Mouse (Mus musculus) liver, embryonic 13.5 days (tissue): ENCODE results near the gene Stk16. TPM values are rescaled to one million over a fixed set of nuclear protein-coding genes. Genes with fewer than 3 reads are reported as not detected.
A peak's percentile ranks its signal among the peaks of the same experiment; 100 is the strongest.

ENCODE experiments used
- ATAC-seq: fragments of 200-750 bp; cut with Nextera tagmentation; 2 replicates; pipeline ENCODE4 v1.8.0; 2017; ENCODE audit warnings: low read depth, mild to moderate bottlenecking, moderate number of reproducible peaks, moderate library complexity
- DNase-seq: peaks from one replicate; pipeline ENCODE4 v3.0.0; 2022
- H3K27ac ChIP-seq: fragments of 300-500 bp; sonication (generic); 2 replicates; pipeline ENCODE4 v1.5.1; 2015; ENCODE audit warnings: moderate library complexity, mild to moderate bottlenecking, inconsistent platforms
- H3K27me3 ChIP-seq: fragments of 300-500 bp; sonication (generic); 2 replicates; pipeline ENCODE4 v1.6.1; 2015; ENCODE audit warnings: mild to moderate bottlenecking, inconsistent platforms
- H3K36me3 ChIP-seq: fragments of 300-500 bp; sonication (generic); 2 replicates; pipeline ENCODE4 v1.6.1; 2015; ENCODE audit warnings: mild to moderate bottlenecking, inconsistent platforms
- H3K4me1 ChIP-seq: fragments of 300-500 bp; sonication (generic); replicated peaks from 2 replicates; pipeline ENCODE4 v1.6.1; 2015; ENCODE audit warnings: inconsistent platforms
- H3K4me2 ChIP-seq: fragments of 300-500 bp; sonication (generic); 2 replicates; pipeline ENCODE4 v1.6.1; 2015; ENCODE audit warnings: inconsistent platforms, mild to moderate bottlenecking, moderate library complexity
- H3K4me3 ChIP-seq: fragments of 300-500 bp; sonication (generic); replicated peaks from 2 replicates; pipeline ENCODE4 v1.5.1; 2015; ENCODE audit warnings: mild to moderate bottlenecking, inconsistent platforms
- H3K9ac ChIP-seq: fragments of 300-500 bp; sonication (generic); 2 replicates; pipeline ENCODE4 v1.6.1; 2015; ENCODE audit warnings: mild to moderate bottlenecking, inconsistent platforms
- H3K9me3 ChIP-seq: fragments of 300-500 bp; sonication (generic); replicated peaks from 2 replicates; pipeline ENCODE4 v1.6.1; 2016; ENCODE audit warnings: inconsistent platforms
- WGBS: fragments of 180-500 bp; shearing (Covaris S2); methylation state at CpG from one replicate; pipeline ENCODE4 v1.1.7; 2015; ENCODE audit not compliant: insufficient replicate concordance; 5-methylcytosine and 5-hydroxymethylcytosine counted together
- polyA plus RNA-seq: library from polyadenylated mRNA; unstranded; fragments of >200 nt; fragmentation: Nextera tagmentation; extraction: Ambion mirVana; gene quantifications from 2 replicates; pipeline ENCODE4 v1.2.1, GENCODE M21; 2015

Stk16 gene
- polyA plus RNA-seq, 1 experiment from 2014 or later, result 90.8 TPM

- Histone ChIP-seq H3K4me2 (no peak overlapping the region), H3K27me3 (no peaks in the 10 kb centered on the region), H3K36me3 (peaks cover 81% of the 10 kb centered on the region), H3K9ac (no peak overlapping the region), H3K4me1 (peaks cover 40% of the 10 kb centered on the region), H3K4me3 (no peak overlapping the region), H3K9me3 (0 out of 2 replicates have a peak, but pooled peaks cover 4% of the 10 kb centered on the region), H3K27ac (no peak overlapping the region)
- no peak for ATAC-seq
- no peak for DNase-seq
Measured at GRCm38 (mm10) chr1:75187126-75187525, 23.5 kb upstream of the Stk16 start.

GRCm38 (mm10) chr1:75187914-75188483, 22.6 kb upstream of the Stk16 start:
- H3K9ac ChIP-seq, result no peak overlapping the region
- no peak for ATAC-seq
- H3K27ac ChIP-seq, result peak overlapping the region; percentile 30; the same call in 1 of the 2 replicates
- no peak overlapping the region for H3K4me2 ChIP-seq
- H3K27me3 ChIP-seq, result no peaks in the 10 kb centered on the region
- H3K9me3 ChIP-seq, result no peaks in the 10 kb centered on the region
- no peak for DNase-seq
- H3K36me3 ChIP-seq, result peaks cover 72% of the 10 kb centered on the region
- WGBS, result 27% methylated on average over 2 of the region's 2 CpGs
- peaks cover 42% of the 10 kb centered on the region for H3K4me1 ChIP-seq
- no peak overlapping the region for H3K4me3 ChIP-seq

GRCm38 (mm10) chr1:75190577-75190976, 20.1 kb upstream of the Stk16 start:
- Histone ChIP-seq H3K4me2 (peak overlapping the region; percentile 88), H3K36me3 (peaks cover 55% of the 10 kb centered on the region), H3K27ac (peak overlapping the region; percentile 97), H3K9ac (peak overlapping the region; percentile 97), H3K4me1 (peaks cover 51% of the 10 kb centered on the region), H3K9me3 (no peaks in the 10 kb centered on the region), H3K4me3 (peak overlapping the region; percentile 87), H3K27me3 (no peaks in the 10 kb centered on the region)
- ATAC-seq, result no peak
- peak; percentile 34 for DNase-seq
- 38% methylated on average over 2 of the region's 2 CpGs for WGBS

- DNase-seq (no peak), ATAC-seq (no peak; the same call in 1 of the 2 replicates)
- Histone ChIP-seq H3K36me3 (peaks cover 55% of the 10 kb centered on the region), H3K27ac (peak overlapping the region; percentile 97), H3K4me3 (peak overlapping the region; percentile 87), H3K27me3 (no peaks in the 10 kb centered on the region), H3K4me2 (peak overlapping the region; percentile 88), H3K9ac (peak overlapping the region; percentile 97), H3K9me3 (no peaks in the 10 kb centered on the region), H3K4me1 (peaks cover 51% of the 10 kb centered on the region)
- WGBS, result 43% methylated on average over 5 of the region's 5 CpGs
Measured at GRCm38 (mm10) chr1:75191258-75191621, 19.4 kb upstream of the Stk16 start.

GRCm38 (mm10) chr1:75191622-75192402, 18.8 kb upstream of the Stk16 start, which contains the start of the genes Ankzf1 and Atg9a:
Ankzf1 (plus strand) TSS chr1:75192151.
Atg9a (minus strand) TSS chr1:75192196.
- peak within 1 kb of the TSS; percentile 97 for H3K27ac ChIP-seq
- H3K27me3 ChIP-seq, result no peaks in the 10 kb centered on the region
- peaks cover 55% of the 10 kb centered on the region for H3K36me3 ChIP-seq
- H3K4me1 ChIP-seq, result peaks cover 51% of the 10 kb centered on the region
- no peaks in the 10 kb centered on the region for H3K9me3 ChIP-seq
- WGBS, result 1% methylated on average over 56 of the region's 56 CpGs
- DNase-seq, result peak; percentile 98
- peak within 1 kb of the TSS; percentile 94 for H3K4me2 ChIP-seq
- ATAC-seq, result peak; percentile 98
- H3K9ac ChIP-seq, result peak within 1 kb of the TSS; percentile 97
- H3K4me3 ChIP-seq, result peak within 1 kb of the TSS; percentile 87

GRCm38 (mm10) chr1:75192452-75192851, 18.2 kb upstream of the Stk16 start:
- Histone ChIP-seq H3K9ac (peak overlapping the region; percentile 86), H3K36me3 (peaks cover 50% of the 10 kb centered on the region), H3K27me3 (no peaks in the 10 kb centered on the region), H3K4me1 (peaks cover 51% of the 10 kb centered on the region), H3K27ac (peak overlapping the region; percentile 97), H3K4me3 (peak overlapping the region; percentile 87), H3K4me2 (peak overlapping the region; percentile 94), H3K9me3 (no peaks in the 10 kb centered on the region)
- WGBS, result under 1% methylated on average over 19 of the region's 19 CpGs
- peak; percentile 55 for DNase-seq
- peak; percentile 30; the same call in 1 of the 2 replicates for ATAC-seq

GRCm38 (mm10) chr1:75201236-75201635, 9.4 kb upstream of the Stk16 start:
- H3K4me1 ChIP-seq, result no peaks in the 10 kb centered on the region
- no peaks in the 10 kb centered on the region for H3K9me3 ChIP-seq
- no peaks in the 10 kb centered on the region for H3K27me3 ChIP-seq
- ATAC-seq (no peak), DNase-seq (no peak)
- no peak overlapping the region for H3K4me2 ChIP-seq
- H3K36me3 ChIP-seq, result peaks cover 30% of the 10 kb centered on the region
- H3K27ac ChIP-seq, result no peak overlapping the region
- 75% methylated on average over 1 of the region's 1 CpGs for WGBS
- H3K9ac ChIP-seq, result no peak overlapping the region
- no peak overlapping the region for H3K4me3 ChIP-seq

GRCm38 (mm10) chr1:75208967-75209678, 1.5 kb upstream of the Stk16 start:
- peaks cover 24% of the 10 kb centered on the region for H3K36me3 ChIP-seq
- peak overlapping the region; percentile 99 for H3K4me2 ChIP-seq
- ATAC-seq (no peak), DNase-seq (peak; percentile 36)
- H3K4me3 ChIP-seq, result peak overlapping the region; percentile 91
- 20% methylated on average over 34 of the region's 34 CpGs for WGBS
- H3K9ac ChIP-seq, result peak overlapping the region; percentile 96
- H3K4me1 ChIP-seq, result peaks cover 60% of the 10 kb centered on the region
- H3K27ac ChIP-seq, result peak overlapping the region; percentile 96; the same call in 1 of the 2 replicates
- no peaks in the 10 kb centered on the region for H3K9me3 ChIP-seq
- H3K27me3 ChIP-seq, result no peaks in the 10 kb centered on the region

GRCm38 (mm10) chr1:75211141-75211708, 587 bp downstream of the Stk16 start:
- Histone ChIP-seq H3K4me3 (peak overlapping the region; percentile 91), H3K36me3 (peaks cover 45% of the 10 kb centered on the region), H3K27me3 (no peaks in the 10 kb centered on the region), H3K27ac (peak overlapping the region; percentile 96), H3K9ac (peak overlapping the region; percentile 96), H3K9me3 (no peaks in the 10 kb centered on the region), H3K4me2 (peak overlapping the region; percentile 99), H3K4me1 (peaks cover 81% of the 10 kb centered on the region)
- DNase-seq (no peak), ATAC-seq (no peak)
- 5% methylated on average over 17 of the region's 17 CpGs for WGBS

GRCm38 (mm10) chr1:75212542-75212941, 1.9 kb downstream of the Stk16 start:
- Histone ChIP-seq H3K4me1 (peaks cover 91% of the 10 kb centered on the region), H3K9ac (peak overlapping the region; percentile 96), H3K9me3 (no peaks in the 10 kb centered on the region), H3K4me2 (peak overlapping the region; percentile 99), H3K27me3 (no peaks in the 10 kb centered on the region), H3K4me3 (peak overlapping the region; percentile 91), H3K27ac (peak overlapping the region; percentile 96), H3K36me3 (peaks cover 56% of the 10 kb centered on the region)
- WGBS, result 61% methylated on average over 4 of the region's 4 CpGs
- ATAC-seq (no peak), DNase-seq (no peak)

- ATAC-seq, result peak; percentile 11; the same call in 1 of the 2 replicates
Measured at GRCm38 (mm10) chr1:75213096-75213495, 2.5 kb downstream of the Stk16 start.

More at GRCm38 (mm10) chr1:75213096-75213495, 2.5 kb downstream of the Stk16 start:
- WGBS, result 12% methylated on average over 7 of the region's 7 CpGs
- peak overlapping the region; percentile 91 for H3K4me3 ChIP-seq
- peak overlapping the region; percentile 96 for H3K9ac ChIP-seq
- peak overlapping the region; percentile 96 for H3K27ac ChIP-seq
- H3K27me3 ChIP-seq, result no peaks in the 10 kb centered on the region
- H3K4me1 ChIP-seq, result peaks cover 90% of the 10 kb centered on the region
- DNase-seq, result peak; percentile 41
- H3K4me2 ChIP-seq, result peak overlapping the region; percentile 99
- H3K36me3 ChIP-seq, result peaks cover 56% of the 10 kb centered on the region
- no peaks in the 10 kb centered on the region for H3K9me3 ChIP-seq
